Mouse (Mus musculus) forebrain, postnatal 0 days (tissue): ENCODE results near the gene Aco2. TPM values are rescaled to one million over a fixed set of nuclear protein-coding genes. Genes with fewer than 3 reads are reported as not detected.

ENCODE experiments used
- ATAC-seq: fragments of 200-750 bp; cut with Nextera tagmentation; 2 replicates; pipeline ENCODE4 v1.8.0; 2017; ENCODE audit warnings: mild to moderate bottlenecking, moderate library complexity
- DNase-seq: peaks from one replicate; pipeline ENCODE4 v3.0.0-alpha.2; 2015
- H3K27ac ChIP-seq: fragments of 300-500 bp; sonication (generic); 2 replicates; pipeline ENCODE4 v1.5.1; 2014; ENCODE audit warnings: low read depth, mild to moderate bottlenecking, antibody characterized with exemption, low read length, moderate library complexity, mixed read lengths
- H3K27me3 ChIP-seq: fragments of 300-500 bp; sonication (generic); 2 replicates; pipeline ENCODE4 v1.6.1; 2014; ENCODE audit warnings: mild to moderate bottlenecking, low read length, mixed read lengths; ENCODE audit not compliant: insufficient read depth
- H3K36me3 ChIP-seq: fragments of 300-500 bp; sonication (generic); 2 replicates; pipeline ENCODE4 v1.6.1; 2014; ENCODE audit warnings: mild to moderate bottlenecking, moderate library complexity; ENCODE audit not compliant: insufficient read depth
- H3K4me1 ChIP-seq: fragments of 300-500 bp; sonication (generic); 2 replicates; pipeline ENCODE4 v1.6.1; 2014; ENCODE audit warnings: antibody characterized with exemption; ENCODE audit not compliant: insufficient read depth
- H3K4me2 ChIP-seq: fragments of 300-500 bp; sonication (generic); 2 replicates; pipeline ENCODE4 v1.6.1; 2014; ENCODE audit warnings: low read depth, mild to moderate bottlenecking, moderate library complexity
- H3K4me3 ChIP-seq: fragments of 300-500 bp; sonication (generic); 2 replicates; pipeline ENCODE4 v1.5.1; 2014; ENCODE audit warnings: low read depth, low read length, mixed read lengths
- H3K9ac ChIP-seq: fragments of 300-500 bp; sonication (generic); 2 replicates; pipeline ENCODE4 v1.6.1; 2014; ENCODE audit warnings: mild to moderate bottlenecking
- H3K9me3 ChIP-seq: fragments of 300-500 bp; sonication (generic); 2 replicates; pipeline ENCODE4 v1.6.1; 2016; ENCODE audit warnings: low read length
- CTCF ChIP-seq: sonication (generic); IDR thresholded peaks from 2 replicates; pipeline ENCODE4 v1.5.1; 2016; ENCODE audit warnings: antibody characterized with exemption, control low read depth, low read depth
- WGBS: fragments of 180-500 bp; shearing (Covaris S2); extraction: QIAGEN DNeasy Blood & Tissue Kit; methylation state at CpG from one replicate; pipeline ENCODE4 v1.1.7; 2014; 5-methylcytosine and 5-hydroxymethylcytosine counted together
- polyA plus RNA-seq: library from polyadenylated mRNA; unstranded; fragments of >200 nt; fragmentation: Nextera tagmentation; extraction: Ambion mirVana; gene quantifications from 2 replicates; pipeline ENCODE4 v1.2.1, GENCODE M21; 2015
- total RNA-seq: library from RNA; depleted of rRNA; stranded (reverse); fragments of >200 nt; gene quantifications from 2 replicates; pipeline ENCODE4 v1.2.3, GENCODE M21; 2014

Aco2 gene
- total and polyA plus RNA-seq, 2 experiments from 2014 or later = 251 to 357 TPM

DNA sequence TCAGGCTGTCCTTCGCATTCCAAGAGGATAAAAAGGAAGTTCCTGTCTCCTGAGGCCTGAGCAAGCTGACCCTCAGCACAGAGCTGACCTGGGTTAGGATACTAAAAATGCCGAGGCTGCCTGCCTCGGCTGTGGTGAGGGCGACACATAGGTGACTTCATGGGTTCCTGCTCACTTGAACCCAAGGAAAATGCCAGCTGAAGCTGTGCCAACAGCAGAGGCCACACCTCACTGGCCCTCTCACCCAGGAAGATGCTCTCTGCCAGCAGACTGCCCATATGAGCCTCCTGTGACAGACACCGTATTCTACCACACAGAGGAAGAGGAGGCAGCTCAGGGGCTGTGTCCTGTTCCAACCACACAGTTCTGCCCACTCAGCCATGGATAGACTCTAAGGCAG is 47.0 kb downstream of the Aco2 start:
- Histone ChIP-seq H3K36me3 (peaks cover 47% of the 10 kb centered on the region), H3K27ac (no peak overlapping the region), H3K9me3 (no peaks in the 10 kb centered on the region), H3K4me2 (no peak overlapping the region), H3K27me3 (no peaks in the 10 kb centered on the region), H3K9ac (no peak overlapping the region), H3K4me1 (no peaks in the 10 kb centered on the region), H3K4me3 (no peak overlapping the region)
- ATAC-seq (no peak), DNase-seq (no peak)
- no peak for TF ChIP-seq CTCF
- 85% methylated on average over 5 of the region's 5 CpGs for WGBS

DNA sequence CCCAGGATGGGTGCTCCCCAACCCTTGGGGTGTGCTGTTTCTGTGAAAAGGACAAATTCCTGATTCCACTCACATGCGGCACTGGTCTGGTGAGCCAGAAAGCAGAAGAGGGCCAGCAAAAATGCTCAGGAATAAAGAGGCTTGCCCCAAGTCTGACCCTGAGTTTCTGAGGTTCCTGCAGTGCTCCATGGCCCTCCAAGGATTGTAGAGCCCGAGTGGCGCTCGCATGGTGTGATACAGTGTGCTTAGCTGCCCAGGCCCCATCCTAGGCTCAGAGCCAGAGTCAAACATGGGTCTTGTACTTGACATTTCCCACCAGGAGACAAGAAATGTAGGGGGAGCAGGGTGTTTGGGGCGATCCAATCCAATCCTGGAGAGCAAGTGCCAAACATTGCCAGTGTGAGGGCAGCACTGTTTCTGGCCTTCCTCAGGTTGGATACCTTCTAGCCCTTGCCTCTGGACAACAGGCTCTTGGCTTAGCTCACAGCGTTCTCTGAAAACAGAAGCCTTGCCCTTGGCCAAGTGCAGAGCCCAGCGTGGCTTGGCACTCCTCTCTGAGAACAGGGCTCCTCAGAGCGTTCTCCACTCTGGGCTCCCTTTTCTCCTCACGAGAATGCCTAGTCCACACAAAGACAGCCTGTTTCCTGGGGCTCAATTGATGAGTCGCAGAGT is 48.6 kb downstream of the Aco2 start:
- DNase-seq (peak; percentile 37), ATAC-seq (peak; percentile 63)
- Histone ChIP-seq H3K9ac (no peak overlapping the region), H3K4me2 (no peak overlapping the region), H3K4me1 (peaks cover 14% of the 10 kb centered on the region), H3K9me3 (no peaks in the 10 kb centered on the region), H3K27ac (peak overlapping the region; percentile 71), H3K27me3 (no peaks in the 10 kb centered on the region), H3K4me3 (no peak overlapping the region), H3K36me3 (peaks cover 31% of the 10 kb centered on the region)
- TF ChIP-seq CTCF = no peak
- WGBS = 61% methylated on average over 10 of the region's 10 CpGs

DNA sequence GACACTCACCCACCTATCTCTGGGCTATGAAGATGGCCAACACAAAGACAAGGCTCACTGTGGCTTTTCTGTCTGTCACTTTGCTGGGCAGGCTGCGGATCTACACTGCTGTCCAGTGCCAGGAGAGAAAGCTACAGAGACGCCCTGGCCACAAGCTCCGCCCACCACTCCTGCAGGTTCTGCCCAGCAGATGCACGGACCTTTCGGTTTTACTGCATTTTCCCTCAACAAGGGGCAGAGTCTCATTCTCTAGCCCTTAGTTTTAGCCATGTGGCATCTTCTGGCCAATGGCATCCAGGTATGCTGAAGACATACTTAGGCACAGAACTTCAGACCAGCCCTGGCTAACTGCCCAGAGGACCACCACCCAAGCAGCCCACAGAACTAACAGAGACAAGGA is 49.1 kb downstream of the Aco2 start:
- no peak for TF ChIP-seq CTCF
- DNase-seq (no peak), ATAC-seq (no peak)
- H3K4me3 ChIP-seq = no peak overlapping the region
- peaks cover 25% of the 10 kb centered on the region for H3K36me3 ChIP-seq
- H3K4me2 ChIP-seq = no peak overlapping the region
- H3K4me1 ChIP-seq = peaks cover 14% of the 10 kb centered on the region
- H3K9ac ChIP-seq = no peak overlapping the region
- no peaks in the 10 kb centered on the region for H3K27me3 ChIP-seq
- H3K9me3 ChIP-seq = no peaks in the 10 kb centered on the region
- peak overlapping the region; percentile 71 for H3K27ac ChIP-seq
- 50% methylated on average over 5 of the region's 5 CpGs for WGBS

DNA sequence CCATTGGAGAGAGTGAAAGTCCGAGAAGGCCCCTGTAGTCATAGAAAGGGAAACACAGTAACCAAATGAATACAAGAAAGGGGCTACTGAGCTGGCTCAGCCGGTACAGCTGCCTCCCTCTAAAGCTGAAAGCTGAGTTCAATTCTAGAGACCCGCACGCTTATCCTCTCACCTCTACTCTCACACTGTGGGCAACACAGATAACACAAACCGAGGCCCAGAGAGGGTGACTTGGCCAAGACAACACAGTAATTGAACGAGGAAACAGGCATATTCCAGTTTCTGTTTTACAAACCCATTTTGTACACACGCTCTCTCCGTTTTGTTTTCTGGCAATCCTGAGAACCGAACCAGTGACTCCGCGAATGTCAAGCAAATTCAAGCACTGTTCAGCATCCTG is 52.8 kb downstream of the Aco2 start:
- 74% methylated on average over 11 of the region's 11 CpGs for WGBS

DNA sequence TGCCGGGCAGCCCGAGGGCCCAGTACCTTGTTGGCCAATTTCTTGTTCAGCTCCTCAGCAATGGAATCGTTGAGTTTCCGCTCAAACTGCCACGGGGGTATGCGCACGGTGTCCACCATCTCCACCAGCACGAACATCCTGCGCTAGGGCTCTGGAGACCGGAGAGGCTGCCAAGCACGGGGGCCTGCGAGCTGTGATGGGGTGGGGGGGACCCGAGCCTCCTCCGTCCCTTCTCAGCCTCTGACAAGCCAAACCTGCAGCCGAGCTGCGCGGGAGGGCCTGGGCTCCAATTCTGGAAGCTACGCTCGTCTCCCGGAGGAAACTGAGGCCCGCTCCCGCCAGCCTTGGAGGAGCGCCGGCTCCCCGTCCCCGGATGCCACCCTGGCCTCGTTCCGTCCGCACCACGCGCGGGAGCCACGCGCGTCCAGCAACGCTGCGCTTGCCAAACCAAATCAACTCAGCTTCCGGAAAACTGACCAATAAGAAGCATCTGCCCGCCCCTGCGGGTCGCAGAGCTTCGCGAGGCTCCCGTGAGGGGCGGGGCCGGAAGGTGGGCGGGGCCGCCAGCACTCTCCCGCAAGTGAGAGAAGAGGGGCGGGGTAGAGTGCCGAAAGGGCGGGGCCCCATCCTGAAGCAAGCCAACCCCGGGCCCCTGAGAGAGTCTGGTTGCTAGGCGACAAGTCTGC is 53.8 kb downstream of the Aco2 start, which contains the start of gene Polr3h:
Polr3h (minus strand) TSS at position 481 of the 686 bp plus-strand sequence.
- peaks cover 10% of the 10 kb centered on the region for H3K36me3 ChIP-seq
- H3K4me3 ChIP-seq = peak within 1 kb of the TSS; percentile 70
- WGBS = 2% methylated on average over 54 of the region's 54 CpGs
- H3K27me3 ChIP-seq = no peaks in the 10 kb centered on the region
- H3K4me1 ChIP-seq = peaks cover 18% of the 10 kb centered on the region
- peak within 1 kb of the TSS; percentile 84 for H3K4me2 ChIP-seq
- ATAC-seq (peak; percentile 96), DNase-seq (peak; percentile 98)
- TF ChIP-seq CTCF = no peak
- peak within 1 kb of the TSS; percentile 78 for H3K9ac ChIP-seq
- H3K27ac ChIP-seq = peak within 1 kb of the TSS; percentile 87
- no peaks in the 10 kb centered on the region for H3K9me3 ChIP-seq

More for the DNA sequence above, 52.8 kb downstream of the Aco2 start:
- H3K4me3 ChIP-seq = peak overlapping the region; percentile 70
- H3K9me3 ChIP-seq = no peaks in the 10 kb centered on the region
- H3K36me3 ChIP-seq = peaks cover 11% of the 10 kb centered on the region
- no peak for ATAC-seq
- peaks cover 18% of the 10 kb centered on the region for H3K4me1 ChIP-seq
- no peaks in the 10 kb centered on the region for H3K27me3 ChIP-seq
- TF ChIP-seq CTCF = no peak
- H3K27ac ChIP-seq = no peak overlapping the region
- DNase-seq = no peak
- peak overlapping the region; percentile 84 for H3K4me2 ChIP-seq
- H3K9ac ChIP-seq = peak overlapping the region; percentile 78

DNA sequence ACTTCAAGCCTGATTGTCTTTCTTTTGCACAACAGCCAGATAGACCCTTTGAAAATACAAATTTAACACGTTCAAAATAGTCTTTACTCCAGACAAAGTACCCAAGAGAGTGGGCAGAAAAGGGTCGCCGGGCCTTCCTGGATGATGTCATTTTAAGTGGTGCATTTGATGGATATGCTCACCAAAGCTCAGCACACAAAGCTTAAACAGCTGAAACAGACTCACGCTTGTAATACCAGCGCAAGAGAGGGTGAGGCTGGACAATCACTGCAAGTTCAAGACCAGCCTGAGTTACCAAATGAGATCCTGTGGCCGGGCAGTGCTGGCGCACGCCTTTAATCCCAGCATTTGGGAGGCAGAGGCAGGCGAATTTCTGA is 54.3 kb downstream of the Aco2 start:
- Histone ChIP-seq H3K4me2 (peak overlapping the region; percentile 84), H3K27ac (peak overlapping the region; percentile 87), H3K4me1 (peaks cover 18% of the 10 kb centered on the region), H3K9ac (0 out of 2 replicates have a peak overlapping the region, but pooled peaks have one; percentile 19), H3K36me3 (peaks cover 8% of the 10 kb centered on the region), H3K9me3 (no peaks in the 10 kb centered on the region), H3K27me3 (no peaks in the 10 kb centered on the region), H3K4me3 (peak overlapping the region; percentile 70)
- ATAC-seq = peak; percentile 59; the same call in 1 of the 2 replicates
- DNase-seq = no peak
- WGBS = 18% methylated on average over 9 of the region's 9 CpGs
- TF ChIP-seq CTCF = no peak

DNA sequence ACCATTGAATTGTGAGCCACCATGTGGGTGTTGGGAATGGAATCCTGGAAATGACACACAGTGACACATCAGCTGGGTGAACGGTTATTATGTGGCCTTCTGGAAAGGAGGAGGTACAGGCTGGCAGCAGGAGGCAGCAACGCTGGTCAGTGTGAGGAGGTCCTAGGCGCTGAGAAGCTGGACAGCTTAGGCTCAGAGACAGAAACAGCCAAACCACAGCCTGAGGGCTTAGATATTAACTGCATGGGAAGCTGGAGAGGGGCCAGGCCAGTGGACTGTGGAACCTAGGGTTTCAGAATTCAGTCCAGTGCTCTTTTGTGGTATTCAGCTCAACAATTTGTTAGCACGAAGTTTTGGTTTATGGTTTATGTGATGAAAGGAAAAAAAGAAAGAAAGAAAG is 55.6 kb downstream of the Aco2 start:
- no peak overlapping the region for H3K4me3 ChIP-seq
- ATAC-seq (no peak), DNase-seq (no peak)
- H3K9me3 ChIP-seq = no peaks in the 10 kb centered on the region
- 20% methylated on average over 4 of the region's 4 CpGs for WGBS
- peaks cover 3% of the 10 kb centered on the region for H3K36me3 ChIP-seq
- TF ChIP-seq CTCF = no peak
- peaks cover 18% of the 10 kb centered on the region for H3K4me1 ChIP-seq
- no peaks in the 10 kb centered on the region for H3K27me3 ChIP-seq
- H3K9ac ChIP-seq = no peak overlapping the region
- peak overlapping the region; percentile 87 for H3K27ac ChIP-seq
- no peak overlapping the region for H3K4me2 ChIP-seq
